Mouse (Mus musculus) MEL (cell line): ENCODE measurements around the gene Prrc2b. TPM values are rescaled to one million over a fixed set of nuclear protein-coding genes. Genes with fewer than 3 reads are reported as not detected.
A peak's percentile ranks its signal among the peaks of the same experiment; 100 is the strongest.

Source experiments
- DNase-seq: peaks from one replicate; pipeline ENCODE4 v3.0.0; 2011; ENCODE audit warnings: low read depth, low spot score
- H3K27ac ChIP-seq: 2 replicates; pipeline ENCODE4 v1.5.1; 2012; ENCODE audit warnings: low read depth, mild to moderate bottlenecking, control low read depth, low read length, moderate library complexity; ENCODE audit not compliant: control insufficient read depth
- H3K27me3 ChIP-seq, 2 experiments: fragments of 150-350 bp in 1 of 2; sonication (generic) in 1 of 2; 2 replicates each; pipeline ENCODE4 v1.6.1; 2012; ENCODE audit warnings: low read length in 2 of 2, mild to moderate bottlenecking in 2 of 2, improper control_type of control experiment in 1 of 2, moderate library complexity in 1 of 2; ENCODE audit not compliant: insufficient read depth in 2 of 2, control insufficient read depth in 1 of 2
- H3K36me3 ChIP-seq, 2 experiments: 2 replicates each; pipeline ENCODE4 v1.6.1; 2012 to 2014; ENCODE audit warnings: low read length in 2 of 2, improper control_type of control experiment in 1 of 2, inconsistent platforms in 1 of 2, mild to moderate bottlenecking in 1 of 2; ENCODE audit not compliant: insufficient read depth in 2 of 2, control insufficient read depth in 1 of 2
- H3K4me1 ChIP-seq, 2 experiments: fragments of 150-350 bp in 1 of 2; sonication (generic) in 1 of 2; 2 replicates each; pipeline ENCODE4 v1.6.1; 2012; ENCODE audit warnings: low read length in 2 of 2, improper control_type of control experiment in 1 of 2, mild to moderate bottlenecking in 1 of 2; ENCODE audit not compliant: insufficient read depth in 2 of 2, control insufficient read depth in 1 of 2
- H3K4me3 ChIP-seq, 2 experiments: fragments of 150-350 bp in 1 of 2; sonication (generic) in 1 of 2; 2 replicates each; pipeline ENCODE4 v1.5.1; 2012; ENCODE audit warnings: low read depth in 2 of 2, low read length in 2 of 2, mild to moderate bottlenecking in 2 of 2, moderate library complexity in 2 of 2, control low read depth in 1 of 2, improper control_type of control experiment in 1 of 2; ENCODE audit not compliant: control insufficient read depth in 1 of 2, insufficient read depth in 1 of 2
- H3K79me2 ChIP-seq: 2 replicates; pipeline ENCODE4 v1.6.1; 2012; ENCODE audit warnings: mild to moderate bottlenecking, low read length, moderate library complexity; ENCODE audit not compliant: control insufficient read depth, poor library complexity, insufficient read depth
- H3K9ac ChIP-seq: 2 replicates; pipeline ENCODE4 v1.6.1; 2012; ENCODE audit warnings: low read depth, mild to moderate bottlenecking, control low read depth, low read length, moderate library complexity; ENCODE audit not compliant: control insufficient read depth, poor library complexity, severe bottlenecking
- H3K9me3 ChIP-seq: fragments of 150-350 bp; sonication (generic); replicated peaks from 2 replicates; pipeline ENCODE4 v1.6.1; 2012; ENCODE audit warnings: mild to moderate bottlenecking, low read length, improper control_type of control experiment, moderate library complexity; ENCODE audit not compliant: insufficient read depth
- BHLHE40 ChIP-seq: IDR thresholded peaks from 2 replicates; pipeline ENCODE4 v1.6.1; 2012; ENCODE audit warnings: low read depth, mild to moderate bottlenecking, inconsistent platforms, low read length, improper control_type of control experiment, borderline replicate concordance
- CHD1 ChIP-seq: IDR thresholded peaks from 2 replicates; pipeline ENCODE4 v1.6.1; 2012; ENCODE audit warnings: low read depth, mild to moderate bottlenecking, inconsistent platforms, low read length, improper control_type of control experiment
- CTCF ChIP-seq, 3 experiments: IDR thresholded peaks in 2 of 3; conservative IDR thresholded peaks in 1 of 3; 2 replicates each; pipeline ENCODE4 v1.5.1; 2011 to 2012; ENCODE audit warnings: low read length in 3 of 3, low read depth in 2 of 3, mild to moderate bottlenecking in 2 of 3, improper control_type of control experiment in 1 of 3, inconsistent platforms in 1 of 3, mixed read lengths in 1 of 3, moderate library complexity in 1 of 3; ENCODE audit not compliant: control insufficient read depth in 1 of 3, insufficient read depth in 1 of 3, poor library complexity in 1 of 3, severe bottlenecking in 1 of 3
- E2F4 ChIP-seq: IDR thresholded peaks from 2 replicates; pipeline ENCODE4 v1.6.1; 2011; ENCODE audit warnings: low read depth, low read length, improper control_type of control experiment, borderline replicate concordance
- ELF1 ChIP-seq: IDR thresholded peaks from 2 replicates; pipeline ENCODE4 v1.6.1; 2014; ENCODE audit warnings: low read depth, mild to moderate bottlenecking, inconsistent platforms, low read length, improper control_type of control experiment, moderate library complexity
- EP300 ChIP-seq, 2 experiments: IDR thresholded peaks; 2 replicates each; pipeline ENCODE4 v1.6.1; 2011; ENCODE audit warnings: improper control_type of control experiment in 2 of 2, low read length in 2 of 2, low read depth in 1 of 2, mild to moderate bottlenecking in 1 of 2
- GATA1 ChIP-seq: IDR thresholded peaks from 2 replicates; pipeline ENCODE4 v1.6.1; 2011; ENCODE audit warnings: low read depth, low read length, improper control_type of control experiment
- HCFC1 ChIP-seq: IDR thresholded peaks from 2 replicates; pipeline ENCODE4 v1.6.1; 2012; ENCODE audit warnings: low read depth, mild to moderate bottlenecking, inconsistent platforms, low read length, improper control_type of control experiment, moderate library complexity
- JUND ChIP-seq: IDR thresholded peaks from 2 replicates; pipeline ENCODE4 v1.6.1; 2011; ENCODE audit warnings: low read depth, mild to moderate bottlenecking, improper control_type of control experiment, low read length
- KAT2A ChIP-seq: conservative IDR thresholded peaks from 2 replicates; pipeline ENCODE4 v1.6.1; 2012; ENCODE audit warnings: low read depth, low read length, improper control_type of control experiment, inconsistent platforms
- MAFK ChIP-seq: IDR thresholded peaks from 2 replicates; pipeline ENCODE4 v1.6.1; 2011; ENCODE audit warnings: low read depth, mild to moderate bottlenecking, low read length, improper control_type of control experiment, borderline replicate concordance
- MAX ChIP-seq: IDR thresholded peaks from 2 replicates; pipeline ENCODE4 v1.6.1; 2011; ENCODE audit warnings: low read length, improper control_type of control experiment
- MAZ ChIP-seq: IDR thresholded peaks from 2 replicates; pipeline ENCODE4 v1.6.1; 2012; ENCODE audit warnings: low read depth, mild to moderate bottlenecking, inconsistent platforms, low read length, improper control_type of control experiment
- MXI1 ChIP-seq: IDR thresholded peaks from 2 replicates; pipeline ENCODE4 v1.6.1; 2011; ENCODE audit warnings: mild to moderate bottlenecking, low read depth, low read length, improper control_type of control experiment
- MYC ChIP-seq: IDR thresholded peaks from 2 replicates; pipeline ENCODE4 v1.6.1; 2011; ENCODE audit warnings: low read depth, mild to moderate bottlenecking, low read length, improper control_type of control experiment, moderate library complexity
- POLR2AphosphoS2 ChIP-seq: IDR thresholded peaks from 2 replicates; pipeline ENCODE4 v1.6.1; 2011; ENCODE audit warnings: low read length, improper control_type of control experiment
- POLR2AphosphoS5 ChIP-seq: IDR thresholded peaks from 2 replicates; pipeline ENCODE4 v1.6.1; 2012; ENCODE audit warnings: low read depth, borderline replicate concordance, mild to moderate bottlenecking, inconsistent platforms, low read length, moderate library complexity, mixed read lengths
- RAD21 ChIP-seq: IDR thresholded peaks from 2 replicates; pipeline ENCODE4 v1.6.1; 2011; ENCODE audit warnings: mild to moderate bottlenecking, low read depth, low read length, improper control_type of control experiment
- RCOR1 ChIP-seq: IDR thresholded peaks from 2 replicates; pipeline ENCODE4 v1.6.1; 2012; ENCODE audit warnings: low read depth, mild to moderate bottlenecking, inconsistent platforms, low read length, improper control_type of control experiment
- SIN3A ChIP-seq: IDR thresholded peaks from 2 replicates; pipeline ENCODE4 v1.6.1; 2012; ENCODE audit warnings: low read length, improper control_type of control experiment, inconsistent platforms
- SMC3 ChIP-seq: IDR thresholded peaks from 2 replicates; pipeline ENCODE4 v1.6.1; 2011; ENCODE audit warnings: low read depth, low read length, improper control_type of control experiment
- TBP ChIP-seq: IDR thresholded peaks from 2 replicates; pipeline ENCODE4 v1.8.0; 2011; ENCODE audit warnings: low read depth, low read length, improper control_type of control experiment
- TCF12 ChIP-seq: IDR thresholded peaks from 2 replicates; pipeline ENCODE4 v1.6.1; 2014; ENCODE audit warnings: low read depth, mild to moderate bottlenecking, inconsistent platforms, low read length, improper control_type of control experiment, moderate library complexity
- UBTF ChIP-seq: IDR thresholded peaks from 2 replicates; pipeline ENCODE4 v1.6.1; 2012; ENCODE audit warnings: low read depth, mild to moderate bottlenecking, inconsistent platforms, low read length, improper control_type of control experiment, moderate library complexity, borderline replicate concordance; ENCODE audit not compliant: insufficient read depth
- USF1 ChIP-seq: IDR thresholded peaks from 2 replicates; pipeline ENCODE4 v1.6.1; 2014; ENCODE audit warnings: low read depth, mild to moderate bottlenecking, inconsistent platforms, low read length, improper control_type of control experiment, moderate library complexity
- ZC3H11A ChIP-seq: IDR thresholded peaks from 2 replicates; pipeline ENCODE4 v1.6.1; 2012; ENCODE audit warnings: low read depth, mild to moderate bottlenecking, inconsistent platforms, low read length, improper control_type of control experiment
- ZMIZ1 ChIP-seq: IDR thresholded peaks from 2 replicates; pipeline ENCODE4 v1.6.1; 2012; ENCODE audit warnings: low read depth, mild to moderate bottlenecking, inconsistent platforms, low read length, improper control_type of control experiment, moderate library complexity
- ZNF384 ChIP-seq: IDR thresholded peaks from 2 replicates; pipeline ENCODE4 v1.6.1; 2012; ENCODE audit warnings: low read depth, mild to moderate bottlenecking, inconsistent platforms, low read length, improper control_type of control experiment
- polyA plus RNA-seq, 2 experiments: library from polyadenylated mRNA; stranded (reverse) in 1 of 2; unstranded in 1 of 2; fragments of >175 nt in 1 of 2; fragments of >200 nt in 1 of 2; gene quantifications; 2 replicates each; pipeline versions ENCODE4 v1.2.1 to v1.2.4; 2012; ENCODE audit warnings: low replicate concordance in 2 of 2, low read depth in 1 of 2; ENCODE audit not compliant: insufficient read length in 2 of 2, insufficient read depth in 1 of 2, missing spikeins in 1 of 2
- total RNA-seq: library from RNA; depleted of rRNA; stranded (reverse); fragments of 300-350 nt; gene quantifications from 2 replicates; pipeline ENCODE4 v1.2.3, GENCODE M21; 2012

Prrc2b gene
- total and polyA plus RNA-seq, 3 experiments: 14.8 to 42.9 (median 42.2) TPM

DNA sequence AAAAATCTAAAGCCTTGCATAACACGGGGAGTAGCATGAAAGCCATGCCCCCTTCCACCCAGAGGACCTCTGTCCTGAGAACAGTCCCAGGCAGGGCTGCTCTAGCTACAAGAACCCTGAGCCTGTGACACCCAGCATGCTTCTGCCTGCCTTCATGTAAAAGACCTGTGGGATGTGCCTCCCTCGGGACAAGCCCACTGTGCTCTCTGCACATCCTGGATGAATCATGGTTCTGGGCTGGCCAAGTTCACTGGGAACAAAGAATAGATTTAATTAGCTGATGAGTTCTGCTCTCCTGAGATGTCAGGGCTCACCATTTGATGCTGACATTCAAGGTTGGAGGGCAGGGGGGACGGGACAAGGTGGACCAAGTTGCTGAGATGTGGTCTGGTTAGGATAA lies 9.6 kb downstream of the Prrc2b start:
- no peaks in the 10 kb centered on the region for H3K36me3 ChIP-seq
- no peaks in the 10 kb centered on the region for H3K4me1 ChIP-seq
- H3K4me3 ChIP-seq: no peak overlapping the region
- H3K27ac ChIP-seq: no peak overlapping the region
- no peak overlapping the region for H3K9ac ChIP-seq
- DNase-seq: no peak
- peaks cover 88% of the 10 kb centered on the region for H3K79me2 ChIP-seq
- no peaks in the 10 kb centered on the region for H3K9me3 ChIP-seq
- no peaks in the 10 kb centered on the region for H3K27me3 ChIP-seq
- TF ChIP-seq USF1 (no peak), CHD1 (no peak), MYC (no peak), ZMIZ1 (no peak)

DNA sequence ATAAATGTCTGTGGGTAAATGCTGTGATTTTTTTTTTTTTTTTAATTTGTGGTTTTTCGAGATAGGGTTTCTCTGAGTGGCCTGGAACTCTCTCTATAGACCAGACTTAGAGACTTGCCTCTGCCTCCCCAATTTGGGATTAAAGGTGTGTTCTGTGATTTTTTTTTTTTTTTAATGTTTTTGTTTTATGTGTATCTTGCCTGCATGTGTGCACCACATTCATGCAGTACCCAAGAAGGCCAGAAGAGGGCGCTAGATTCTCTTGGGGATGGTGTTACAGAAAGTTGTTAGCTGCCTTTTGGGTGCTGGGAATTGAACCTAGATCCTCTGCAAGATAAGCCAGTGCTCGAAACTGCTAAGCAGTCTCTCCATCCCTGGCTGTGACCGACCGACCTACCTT lies 10.1 kb downstream of the Prrc2b start:
- Histone ChIP-seq H3K4me3 (no peak overlapping the region), H3K9ac (no peak overlapping the region), H3K4me1 (no peaks in the 10 kb centered on the region), H3K79me2 (peaks cover 86% of the 10 kb centered on the region), H3K27ac (no peak overlapping the region), H3K27me3 (no peaks in the 10 kb centered on the region), H3K9me3 (no peaks in the 10 kb centered on the region), H3K36me3 (no peaks in the 10 kb centered on the region)
- peak; percentile 44 for DNase-seq
- TF ChIP-seq ZC3H11A (no peak), RAD21 (no peak), TBP (no peak), POLR2AphosphoS2 (no peak), RCOR1 (no peak), SMC3 (peak; percentile 23; the same call in 1 of the 2 replicates), ELF1 (no peak), POLR2AphosphoS5 (no peak), UBTF (no peak), TCF12 (no peak), E2F4 (no peak), KAT2A (no peak), MAX (no peak), MYC (0 out of 2 replicates have a peak, but pooled peaks have one; percentile 33), MXI1 (no peak), MAZ (no peak), CTCF (IDR thresholded peaks at IDR 0.05 in 2 of 3, conservative IDR thresholded peaks at IDR 0.05 in 1 of 3; ENCODE audit: control insufficient read depth in 1 of 3, insufficient read depth in 1 of 3, low read depth in 2 of 3, low read length in 3 of 3, poor library complexity in 1 of 3, severe bottlenecking in 1 of 3) (peak; percentile 53 to 70 (median 55)), HCFC1 (no peak), EP300 (IDR thresholded peaks at IDR 0.05; ENCODE audit: low read depth in 1 of 2, low read length in 2 of 2) (no peak), GATA1 (peak; percentile 29; the same call in 1 of the 2 replicates), MAFK (no peak), JUND (no peak), SIN3A (no peak), ZMIZ1 (no peak), ZNF384 (peak; percentile 67), BHLHE40 (no peak)
